ENCODE assay signal across 19 mouse cellular contexts in genomic region chr1:42783072-42783672, GRCm38 (mm10).
DNase-seq lines count a peak whose midpoint lies in the region; ATAC-seq lines count a peak whose summit lies in the region.
"Had no signal": no experiment of that assay in that cellular context is flagged by ENCODE, and none has a peak within 500 bp of the region (broad histone marks: within the 10 kb centered on the region; RNA-seq: fewer than 3 reads in every experiment).

No protein-coding gene starts in this region.

- 52% methylated on average over 7 of the region's 7 CpGs for WGBS in hindbrain, embryonic 12.5 days
- WGBS in hindbrain, embryonic 14.5 days, result 46% methylated on average over 7 of the region's 7 CpGs
- WGBS in midbrain, embryonic 14.5 days, result 21% methylated on average over 7 of the region's 7 CpGs

- no peaks in the 10 kb centered on the region for H3K27me3 ChIP-seq in hindbrain, embryonic 12.5 days
- no peaks in the 10 kb centered on the region for H3K27me3 ChIP-seq in hindbrain, embryonic 14.5 days (ENCODE audit: control insufficient read depth, insufficient read depth, low read length)
- H3K27me3 ChIP-seq in midbrain, embryonic 14.5 days (ENCODE audit: control insufficient read depth, insufficient read depth, low read length), result no peaks in the 10 kb centered on the region
- H3K27me3 ChIP-seq: CH12.LX; embryonic facial prominence, embryonic 15.5 days had no signal

- H3K36me3 ChIP-seq in hindbrain, embryonic 12.5 days, result no peaks in the 10 kb centered on the region
- H3K36me3 ChIP-seq in hindbrain, embryonic 14.5 days (replicated peaks; ENCODE audit: control insufficient read depth, insufficient read depth), result no peaks in the 10 kb centered on the region
- no peaks in the 10 kb centered on the region for H3K36me3 ChIP-seq in midbrain, embryonic 14.5 days (ENCODE audit: control insufficient read depth, insufficient read depth, low read length)
- H3K36me3 ChIP-seq: embryonic facial prominence, embryonic 15.5 days; heart, embryonic 12.5 days; hindbrain, embryonic 10.5 days had no signal

- H3K4me2 ChIP-seq in hindbrain, embryonic 12.5 days (replicated peaks), result no peak overlapping the region
- H3K4me2 ChIP-seq in hindbrain, embryonic 14.5 days (replicated peaks), result no peak overlapping the region
- no peak overlapping the region for H3K4me2 ChIP-seq in midbrain, embryonic 14.5 days (ENCODE audit: low read length)
- H3K4me2 ChIP-seq: embryonic facial prominence, embryonic 15.5 days; heart, embryonic 12.5 days had no signal

- H3K4me1 ChIP-seq in hindbrain, embryonic 12.5 days, result peaks cover 14% of the 10 kb centered on the region
- H3K4me1 ChIP-seq in hindbrain, embryonic 14.5 days (replicated peaks; ENCODE audit: control insufficient read depth, insufficient read depth, low read length), result peaks cover 5% of the 10 kb centered on the region; the same call in 1 of the 2 replicates
- H3K4me1 ChIP-seq in midbrain, embryonic 14.5 days (ENCODE audit: control insufficient read depth, insufficient read depth, low read length), result peaks cover 13% of the 10 kb centered on the region; the same call in 1 of the 2 replicates
- H3K4me1 ChIP-seq: heart, embryonic 12.5 days had no signal

- no peak overlapping the region for H3K9ac ChIP-seq in hindbrain, embryonic 12.5 days
- H3K9ac ChIP-seq in hindbrain, embryonic 14.5 days, result no peak overlapping the region
- H3K9ac ChIP-seq in midbrain, embryonic 14.5 days (replicated peaks; ENCODE audit: low read length), result no peak overlapping the region
- H3K9ac ChIP-seq: embryonic facial prominence, embryonic 15.5 days; heart, embryonic 12.5 days had no signal

- ATAC-seq in hindbrain, embryonic 12.5 days (ENCODE audit: low FRiP score), result peak; percentile 70; the same call in 1 of the 2 replicates
- no peak for ATAC-seq in hindbrain, embryonic 14.5 days (ENCODE audit: low FRiP score)
- ATAC-seq in midbrain, embryonic 14.5 days (ENCODE audit: low FRiP score, low TSS enrichment), result peak; percentile 58; the same call in 1 of the 2 replicates
- ATAC-seq: forebrain, embryonic 16.5 days had no signal

- H3K27ac ChIP-seq in hindbrain, embryonic 12.5 days, result no peak overlapping the region; the same call in 1 of the 2 replicates
- no peak overlapping the region for H3K27ac ChIP-seq in hindbrain, embryonic 14.5 days
- no peak overlapping the region for H3K27ac ChIP-seq in midbrain, embryonic 14.5 days (replicated peaks; ENCODE audit: low read depth, low read length)
- H3K27ac ChIP-seq: embryonic facial prominence, embryonic 15.5 days; hindbrain, embryonic 10.5 days had no signal

- no peaks in the 10 kb centered on the region for H3K9me3 ChIP-seq in hindbrain, embryonic 12.5 days (replicated peaks)
- H3K9me3 ChIP-seq in hindbrain, embryonic 14.5 days (ENCODE audit: control insufficient read depth, low read length), result no peaks in the 10 kb centered on the region
- no peaks in the 10 kb centered on the region for H3K9me3 ChIP-seq in midbrain, embryonic 14.5 days (ENCODE audit: control insufficient read depth, low read length)
- H3K9me3 ChIP-seq: embryonic facial prominence, embryonic 15.5 days; heart, embryonic 12.5 days; hindbrain, embryonic 10.5 days had no signal

- DNase-seq in hindbrain, embryonic 14.5 days (ENCODE audit: low spot score), result no peak
- DNase-seq in Muller cell, postnatal 12 days (ENCODE audit: inconsistent ontology term), result peak; percentile 90
- DNase-seq in midbrain, embryonic 14.5 days, result peak; percentile 41
- peak; percentile 8 for DNase-seq in retina, postnatal 7 days (ENCODE audit: low read depth, low spot score)
- DNase-seq in thymus, postnatal 10 days (ENCODE audit: low spot score in 2 of 2), result no peak
- DNase-seq: adrenal gland, adult 8-10 months; adrenal gland, postnatal 36 days; cerebellum, adult 11 months; cerebellum, adult 8-10 months; cerebellum, postnatal 14 days; embryo, embryonic 11 days; gastrocnemius, postnatal 25 days had no signal

- no peak overlapping the region for H3K4me3 ChIP-seq in hindbrain, embryonic 12.5 days
- no peak overlapping the region for H3K4me3 ChIP-seq in hindbrain, embryonic 14.5 days (replicated peaks; ENCODE audit: low read length)
- H3K4me3 ChIP-seq in midbrain, embryonic 14.5 days (replicated peaks; ENCODE audit: low read depth, low read length), result no peak overlapping the region
- H3K4me3 ChIP-seq: embryonic facial prominence, embryonic 15.5 days; erythroblast, embryonic 14.5 days; heart, embryonic 12.5 days; hindbrain, embryonic 10.5 days had no signal

Comparison
In these comparisons a context has a peak if more than half of its experiments do, and no peak if none do; other contexts are left out.
1. DNase-seq: peak in Muller cell, postnatal 12 days (single experiment), midbrain, embryonic 14.5 days (single experiment) and retina, postnatal 7 days (single experiment); none in hindbrain, embryonic 14.5 days (single experiment) and thymus, postnatal 10 days (0 of 2).